Mouse (Mus musculus): ENCODE results near the gene Mip.
"Not testable (repeated sequence)": the region's sequence is repeated elsewhere in the genome, so short reads cannot be mapped to it uniquely, and the experiment has no call there.

Gene Mip

GRCm38 (mm10) chr10:128225538-128225937, at the start of gene Mip:
Gene Mip, plus strand, starts transcription at chr10:128225838.
- no peak for DNase-seq (ENCODE audit: low read depth, low spot score)

GRCm38 (mm10) chr10:128175996-128176755, 49.5 kb upstream of the Mip start:
- peak; percentile 21 for DNase-seq (ENCODE audit: low read depth, low spot score)

- no peak for DNase-seq (ENCODE audit: low read depth, low spot score)
These were observed 48.3 kb upstream of the Mip start for GRCm38 (mm10) chr10:128177316-128177715.

DNA sequence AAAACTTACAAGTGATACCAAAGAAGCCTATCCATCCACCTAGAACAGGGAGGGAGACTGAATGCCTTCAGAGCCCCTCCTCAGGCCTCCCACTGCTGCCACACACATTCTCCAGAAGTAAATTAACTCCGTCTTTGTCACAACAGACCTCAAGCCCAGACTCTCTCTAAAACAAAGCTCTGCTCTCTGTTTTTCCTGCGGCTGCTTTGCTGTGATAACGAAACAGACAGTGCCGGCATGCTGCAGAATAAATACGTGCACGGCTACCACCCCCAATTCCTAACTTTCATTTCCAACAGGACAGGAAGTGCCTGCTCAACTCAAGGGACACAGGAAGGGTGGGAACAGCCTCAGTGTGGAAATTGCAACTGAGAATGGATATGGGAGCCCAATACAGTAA, 45.6 kb upstream of the Mip start, which contains the start of gene Rbms2:
Gene Rbms2, minus strand, starts transcription at position 309 of the 400 bp plus-strand sequence.
- DNase-seq (ENCODE audit: low read depth, low spot score) = no peak

DNA sequence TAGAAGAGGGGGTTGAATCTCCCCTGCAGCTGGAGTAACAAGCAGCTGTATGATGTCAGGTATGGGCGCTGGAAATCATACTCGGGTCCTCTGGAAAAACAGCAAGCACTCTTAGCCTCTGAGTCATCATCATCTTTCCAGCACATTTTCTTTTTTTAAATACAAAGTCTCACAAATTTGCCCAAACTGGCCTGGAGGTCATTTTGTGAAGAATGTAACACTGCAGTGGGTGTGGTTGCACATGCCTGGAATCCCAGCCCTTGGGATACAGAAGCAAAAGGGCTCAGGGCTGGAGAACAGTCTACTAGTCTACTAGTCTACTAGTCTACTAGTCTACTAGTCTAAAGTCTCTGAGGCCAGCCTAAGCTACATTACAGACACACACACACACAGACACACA, 41.3 kb upstream of the Mip start:
- DNase-seq (ENCODE audit: low read depth, low spot score) = no peak

DNA sequence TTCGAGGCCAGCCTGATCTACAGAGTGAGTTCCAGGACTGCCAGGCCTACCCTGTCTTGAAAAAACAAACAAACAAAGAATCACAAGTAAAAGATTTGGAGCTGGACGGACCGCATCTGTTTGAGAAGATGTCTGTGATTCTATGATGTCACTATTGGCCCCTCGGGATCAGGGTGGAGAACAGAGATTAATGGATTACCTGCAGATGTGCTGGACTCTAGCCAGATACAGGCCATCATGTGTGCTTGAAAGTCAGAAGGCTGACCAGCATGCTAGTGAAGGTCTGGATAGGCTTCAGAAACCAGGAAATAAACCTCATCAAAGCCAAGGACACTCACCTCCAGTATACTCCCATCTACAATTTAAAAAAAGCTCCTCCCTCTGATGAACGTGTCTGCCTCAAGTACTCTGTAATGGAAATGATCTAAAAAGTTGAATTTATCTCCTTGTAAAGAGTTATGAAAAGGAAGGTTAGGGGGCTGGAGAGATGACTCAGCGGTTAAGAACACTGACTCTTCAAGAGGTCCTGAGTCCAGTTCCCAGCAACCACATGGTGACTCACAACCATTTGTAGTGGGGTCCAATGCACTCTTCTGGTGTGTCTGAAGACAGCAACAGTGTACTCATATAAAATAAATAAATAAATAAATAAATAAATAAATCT, 40.2 kb upstream of the Mip start:
- no peak for DNase-seq (ENCODE audit: low read depth, low spot score)

DNA sequence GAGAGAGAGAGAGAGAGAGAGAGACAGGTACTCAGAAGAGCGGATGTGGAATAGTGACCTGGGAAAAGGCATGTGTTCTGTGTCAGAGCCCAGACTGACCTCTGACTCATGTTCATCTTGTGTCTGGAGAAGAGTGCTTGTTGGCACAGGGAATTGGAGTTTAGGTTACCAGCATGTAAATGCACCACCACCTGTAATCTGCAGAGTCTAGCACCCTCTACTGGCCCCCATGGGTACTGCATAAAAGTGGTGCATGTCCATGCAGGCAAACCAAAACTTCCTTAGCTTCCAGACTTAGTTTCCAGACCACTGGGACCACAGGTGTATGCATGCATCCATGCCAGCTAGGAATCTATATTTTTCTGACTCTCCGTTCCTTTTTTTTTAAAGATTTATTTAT, 39.7 kb upstream of the Mip start:
- peak; percentile 78 for DNase-seq (ENCODE audit: low read depth, low spot score)

DNA sequence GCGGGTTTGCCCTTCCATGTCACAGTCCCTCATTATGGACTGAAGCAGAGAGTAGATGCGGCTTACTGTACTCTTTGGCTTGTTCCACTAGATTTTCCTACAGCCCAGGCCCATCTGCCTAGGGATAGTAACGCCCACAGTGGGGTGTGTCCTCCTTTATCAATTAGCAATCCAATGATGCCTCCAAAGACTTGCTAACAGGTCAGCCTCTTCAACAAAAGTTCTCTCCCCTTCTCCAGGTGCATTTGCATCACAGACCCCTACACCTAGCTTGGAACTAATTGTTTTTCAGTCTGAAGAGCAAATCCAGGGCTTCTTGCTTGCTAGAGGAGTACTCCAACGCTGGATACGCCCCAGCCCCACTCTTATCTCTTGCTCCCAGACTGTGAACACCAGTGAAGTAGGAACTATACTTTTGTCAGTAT, 38.4 kb upstream of the Mip start:
- DNase-seq (ENCODE audit: low read depth, low spot score) = no peak

GRCm38 (mm10) chr10:128188242-128188877, 37.3 kb upstream of the Mip start:
- peak; percentile 59 for DNase-seq (ENCODE audit: low read depth, low spot score)

DNA sequence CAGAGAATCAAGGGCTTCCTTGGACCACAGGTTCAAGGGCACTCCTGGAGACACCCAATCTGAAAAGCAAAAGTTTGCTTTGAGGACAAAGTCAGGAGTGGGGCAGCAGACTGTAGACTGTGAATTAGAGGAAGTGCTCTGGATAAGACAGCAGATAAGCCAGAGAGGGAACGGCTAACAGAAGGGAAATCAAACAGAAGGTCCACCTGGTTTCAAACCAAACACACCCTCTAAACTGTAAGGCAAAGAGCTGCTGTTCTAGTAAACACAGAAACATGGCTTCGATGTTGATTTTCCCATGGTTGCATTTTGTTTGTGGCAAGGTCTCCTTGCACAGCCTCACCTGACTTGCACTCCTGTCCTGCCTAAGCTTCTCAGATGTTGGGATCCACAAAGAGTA, 34.2 kb upstream of the Mip start:
- no peak for DNase-seq (ENCODE audit: low read depth, low spot score)

DNA sequence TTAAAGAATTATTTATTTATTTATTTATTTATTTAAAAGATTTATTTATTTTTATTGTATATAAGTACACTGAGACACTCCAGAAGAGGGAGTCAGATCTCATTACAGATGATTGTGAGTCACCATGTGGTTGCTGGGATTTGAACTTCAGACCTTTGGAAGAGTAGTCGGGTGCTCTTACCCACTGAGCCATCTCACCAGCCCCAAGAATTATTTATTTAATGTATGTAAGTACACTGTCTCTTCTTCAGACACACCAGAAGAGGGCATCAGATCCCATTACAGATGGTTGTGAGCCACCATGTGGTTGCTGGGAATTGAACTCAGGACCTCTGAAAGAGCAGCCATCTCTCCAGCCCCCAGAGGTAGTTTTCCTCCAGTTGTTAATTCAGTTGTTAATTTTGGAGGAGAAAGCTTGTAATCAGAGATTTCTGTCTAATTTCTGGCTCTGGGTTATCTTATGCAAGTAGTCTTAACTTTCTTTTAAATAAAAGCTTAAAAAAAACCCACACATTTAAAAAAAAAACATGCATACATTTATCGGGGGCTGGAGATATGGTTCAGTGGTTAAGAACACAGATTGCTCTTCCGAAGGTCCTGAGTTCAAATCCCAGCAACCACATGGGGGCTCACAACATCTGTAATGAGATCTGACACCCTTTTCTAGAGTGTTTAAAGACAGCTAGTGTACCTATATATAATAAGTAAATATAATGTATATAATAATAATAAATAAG, 33.4 kb upstream of the Mip start:
- DNase-seq (ENCODE audit: low read depth, low spot score) = not testable (repeated sequence)

- DNase-seq (ENCODE audit: low read depth, low spot score) = no peak
These were observed 32.5 kb upstream of the Mip start for GRCm38 (mm10) chr10:128193113-128193512.

DNA sequence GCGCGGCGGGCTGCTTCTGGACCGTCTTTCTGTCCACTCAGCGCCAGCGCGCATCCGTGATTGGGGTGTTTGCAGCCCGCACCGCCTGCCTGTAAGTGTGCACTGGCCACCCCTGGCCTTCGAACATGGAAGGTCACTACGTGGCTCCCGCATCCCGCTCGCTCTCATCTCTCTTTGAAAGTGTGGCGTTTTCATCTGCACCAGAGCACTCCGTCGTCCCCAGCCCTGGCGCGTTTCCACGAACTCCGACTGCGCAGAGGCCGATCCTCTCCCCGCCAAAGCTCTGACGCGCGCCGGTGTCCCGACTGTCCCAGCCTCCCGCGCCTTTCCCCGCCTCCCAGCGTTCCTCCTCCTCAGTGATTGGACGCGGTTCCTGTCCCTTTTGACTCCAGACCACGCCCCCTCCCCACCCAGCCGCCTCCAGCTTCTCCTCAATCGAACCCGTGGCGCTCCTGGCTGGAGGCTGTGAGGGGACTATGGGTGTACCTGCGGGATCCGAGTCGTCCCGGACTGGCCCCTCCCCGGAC, 31.6 kb upstream of the Mip start, which contains the start of gene Gls2:
Gene Gls2, plus strand, starts transcription at position 434 of the 527 bp plus-strand sequence.
- peak; percentile 93 for DNase-seq (ENCODE audit: low read depth, low spot score)

GRCm38 (mm10) chr10:128194551-128195461, 30.8 kb upstream of the Mip start:
- peak; percentile 54 for DNase-seq (ENCODE audit: low read depth, low spot score)

DNA sequence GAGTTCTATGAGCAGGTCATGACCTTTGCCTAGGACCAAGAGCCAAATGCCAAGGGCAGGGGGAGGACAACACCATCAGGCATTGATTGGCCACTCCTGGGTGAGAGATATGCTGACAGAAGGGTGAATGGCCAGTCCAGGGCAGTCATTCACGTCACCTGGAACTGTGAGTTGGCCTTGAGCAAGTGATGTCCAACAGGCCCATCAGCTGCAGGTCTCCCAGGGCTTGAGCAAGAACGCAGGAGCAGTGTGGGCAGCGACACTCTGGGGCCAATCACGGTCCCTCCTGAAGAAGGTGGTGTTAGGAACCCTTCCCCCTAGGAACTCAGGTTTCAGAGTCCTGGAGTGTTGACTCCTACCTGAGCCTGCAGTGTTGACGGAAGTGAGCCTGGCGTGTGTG, 23.8 kb upstream of the Mip start:
- no peak for DNase-seq (ENCODE audit: low read depth, low spot score)

DNA sequence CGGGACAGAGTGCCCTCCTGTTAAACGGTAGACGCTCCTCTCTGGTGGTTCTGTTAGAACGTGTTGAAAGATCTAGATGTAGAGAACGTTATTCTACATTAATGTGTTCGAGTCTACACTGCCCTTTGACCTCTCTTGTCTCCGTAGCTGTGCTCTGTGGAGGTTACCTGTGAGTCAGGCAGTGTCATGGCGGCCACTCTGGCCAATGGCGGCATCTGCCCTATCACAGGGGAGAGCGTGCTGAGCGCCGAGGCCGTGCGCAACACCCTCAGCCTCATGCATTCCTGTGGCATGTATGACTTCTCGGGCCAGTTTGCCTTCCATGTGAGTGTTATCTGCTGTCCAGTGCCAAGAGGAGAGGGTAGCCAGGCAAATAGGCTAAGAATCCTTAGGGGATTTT, 20.7 kb upstream of the Mip start:
- no peak for DNase-seq (ENCODE audit: low read depth, low spot score)

GRCm38 (mm10) chr10:128208326-128208725, 17.3 kb upstream of the Mip start:
- DNase-seq (ENCODE audit: low read depth, low spot score) = no peak

GRCm38 (mm10) chr10:128209311-128210009, 16.2 kb upstream of the Mip start:
- no peak for DNase-seq (ENCODE audit: low read depth, low spot score)

DNA sequence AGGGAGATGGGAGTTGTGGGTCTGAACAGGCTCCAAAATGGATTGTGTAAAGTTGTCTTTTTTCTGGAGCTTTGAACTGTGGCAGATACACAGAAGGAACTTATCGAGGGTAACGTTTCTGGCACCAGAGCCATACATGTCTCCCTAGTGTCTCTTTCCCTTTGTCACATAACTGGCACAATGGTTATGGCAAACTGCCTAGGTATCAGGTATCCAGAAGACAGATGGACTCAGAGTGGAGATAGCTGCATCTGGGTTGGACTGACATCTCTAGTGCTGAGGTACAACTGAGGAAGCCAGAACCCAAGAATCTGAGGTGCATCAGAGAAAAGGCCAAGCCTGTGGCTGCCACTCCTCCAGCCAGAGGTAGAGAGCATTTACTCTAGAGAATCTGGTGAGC, 15.5 kb upstream of the Mip start:
- no peak for DNase-seq (ENCODE audit: low read depth, low spot score)

- DNase-seq (ENCODE audit: low read depth, low spot score) = no peak
These were observed 14.7 kb upstream of the Mip start for GRCm38 (mm10) chr10:128210954-128211353.

Data from retina, postnatal 7 days (tissue).